Mouse (Mus musculus) adrenal gland, postnatal 4 days (tissue): Measurements from ENCODE around the gene Ube2r2. TPM values are rescaled to one million over a fixed set of nuclear protein-coding genes. Genes with fewer than 3 reads are reported as not detected.

ENCODE experiments used
- DNase-seq, 2 experiments: peaks; one replicate each; pipeline ENCODE4 v3.0.0; 2021 to 2022; ENCODE audit warnings: low spot score in 2 of 2, mixed read lengths in 2 of 2
- long read RNA-seq, 2 experiments: library from polyadenylated mRNA; stranded (forward); transcript quantifications; one replicate each; pipeline ENCODE4 v2.0.0; 2021
- total RNA-seq, 2 experiments: library from RNA; stranded (reverse); gene quantifications; 2 replicates each; pipeline ENCODE4 v1.2.3; 2021

The Ube2r2 gene
- total RNA-seq, result 100 to 1,000 TPM; 123 to 128 TPM
- long read RNA-seq, experiment 1, transcript Ube2r2-201 (5 exons, 3,600 nt), result major isoform, 126 of 145 reads
- long read RNA-seq, experiment 1, partial matches to known transcripts, result 0 of 145 reads
- long read RNA-seq, experiment 1, other reads (novel, unspliced or antisense), result 18 of 145 reads
- long read RNA-seq, experiment 2, transcript Ube2r2-201 (5 exons, 3,600 nt), result major isoform, 233 of 246 reads
- long read RNA-seq, experiment 2, partial matches to known transcripts, result 5 of 246 reads
- long read RNA-seq, experiment 2, other reads (novel, unspliced or antisense), result 6 of 246 reads

- DNase-seq, result peak; percentile 53 to 60
Observed at GRCm38 (mm10) chr4:41135711-41136453, at the start of gene Ube2r2. Gene Ube2r2, plus strand, starts transcription at chr4:41135743.

- no peak for DNase-seq
Observed at GRCm38 (mm10) chr4:41086947-41087346, 48.6 kb upstream of the Ube2r2 start.

GRCm38 (mm10) chr4:41087459-41088298 is 47.9 kb upstream of the Ube2r2 start:
- DNase-seq, result no peak

- DNase-seq, result no peak
Observed at GRCm38 (mm10) chr4:41089189-41089588, 46.4 kb upstream of the Ube2r2 start.

GRCm38 (mm10) chr4:41089705-41090104 is 45.8 kb upstream of the Ube2r2 start:
- DNase-seq, result no peak

- DNase-seq, result no peak
Observed at GRCm38 (mm10) chr4:41091391-41091790, 44.2 kb upstream of the Ube2r2 start.

GRCm38 (mm10) chr4:41092958-41093357 is 42.6 kb upstream of the Ube2r2 start:
- DNase-seq, result no peak

GRCm38 (mm10) chr4:41094361-41094760 is 41.2 kb upstream of the Ube2r2 start:
- no peak for DNase-seq

GRCm38 (mm10) chr4:41096169-41096568 is 39.4 kb upstream of the Ube2r2 start:
- DNase-seq, result no peak

GRCm38 (mm10) chr4:41096794-41097193 is 38.7 kb upstream of the Ube2r2 start:
- no peak for DNase-seq

GRCm38 (mm10) chr4:41097381-41097780 is 38.2 kb upstream of the Ube2r2 start:
- DNase-seq, result no peak

- DNase-seq, result no peak
Observed at GRCm38 (mm10) chr4:41097871-41098576, 37.5 kb upstream of the Ube2r2 start, which contains the start of gene Aqp3. Gene Aqp3, minus strand, starts transcription at chr4:41098183.

- DNase-seq, result no peak
Observed at GRCm38 (mm10) chr4:41098577-41098951, 37.0 kb upstream of the Ube2r2 start.

GRCm38 (mm10) chr4:41100986-41101385 is 34.6 kb upstream of the Ube2r2 start:
- no peak for DNase-seq

- no peak for DNase-seq
Observed at GRCm38 (mm10) chr4:41102901-41103300, 32.6 kb upstream of the Ube2r2 start.

GRCm38 (mm10) chr4:41107440-41107839 is 28.1 kb upstream of the Ube2r2 start:
- no peak for DNase-seq

GRCm38 (mm10) chr4:41108717-41109425 is 26.7 kb upstream of the Ube2r2 start:
- no peak for DNase-seq

- no peak for DNase-seq
Observed at GRCm38 (mm10) chr4:41114358-41115070, 21.0 kb upstream of the Ube2r2 start.

GRCm38 (mm10) chr4:41115074-41115473 is 20.5 kb upstream of the Ube2r2 start:
- no peak for DNase-seq

GRCm38 (mm10) chr4:41115793-41116192 is 19.8 kb upstream of the Ube2r2 start:
- DNase-seq, result no peak
